Mouse (Mus musculus) hindbrain, embryonic 13.5 days (tissue): ENCODE results near the gene C87499. TPM values are rescaled to one million over a fixed set of nuclear protein-coding genes. Genes with fewer than 3 reads are reported as not detected.

Source experiments
- ATAC-seq: fragments of 200-750 bp; cut with Nextera tagmentation; 2 replicates; pipeline ENCODE4 v1.8.0; 2017; ENCODE audit warnings: moderate TSS enrichment; ENCODE audit not compliant: low FRiP score
- H3K27ac ChIP-seq: fragments of 300-500 bp; sonication (generic); 2 replicates; pipeline ENCODE4 v1.5.1; 2015; ENCODE audit warnings: inconsistent platforms, mild to moderate bottlenecking, moderate library complexity
- H3K27me3 ChIP-seq: fragments of 300-500 bp; sonication (generic); 2 replicates; pipeline ENCODE4 v1.6.1; 2015; ENCODE audit warnings: mild to moderate bottlenecking, inconsistent platforms
- H3K36me3 ChIP-seq: fragments of 300-500 bp; sonication (generic); 2 replicates; pipeline ENCODE4 v1.6.1; 2015; ENCODE audit warnings: mild to moderate bottlenecking, inconsistent platforms
- H3K4me1 ChIP-seq: fragments of 300-500 bp; sonication (generic); replicated peaks from 2 replicates; pipeline ENCODE4 v1.6.1; 2015; ENCODE audit warnings: inconsistent platforms
- H3K4me2 ChIP-seq: fragments of 300-500 bp; sonication (generic); 2 replicates; pipeline ENCODE4 v1.6.1; 2015; ENCODE audit warnings: inconsistent platforms, mild to moderate bottlenecking, moderate library complexity
- H3K4me3 ChIP-seq: fragments of 300-500 bp; sonication (generic); 2 replicates; pipeline ENCODE4 v1.5.1; 2015; ENCODE audit warnings: mild to moderate bottlenecking, inconsistent platforms
- H3K9ac ChIP-seq: fragments of 300-500 bp; sonication (generic); 2 replicates; pipeline ENCODE4 v1.6.1; 2015; ENCODE audit warnings: mild to moderate bottlenecking, inconsistent platforms
- H3K9me3 ChIP-seq: fragments of 300-500 bp; sonication (generic); 2 replicates; pipeline ENCODE4 v1.6.1; 2016; ENCODE audit warnings: inconsistent platforms
- WGBS: fragments of 180-500 bp; shearing (Covaris S2); methylation state at CpG from one replicate; pipeline ENCODE4 v1.1.7; 2015; 5-methylcytosine and 5-hydroxymethylcytosine counted together
- polyA plus RNA-seq: library from polyadenylated mRNA; unstranded; fragments of >200 nt; fragmentation: Nextera tagmentation; extraction: Ambion mirVana; gene quantifications from 2 replicates; pipeline ENCODE4 v1.2.1, GENCODE M21; 2015

Gene C87499
- not detected in 2 replicates for polyA plus RNA-seq

GRCm38 (mm10) chr4:88634311-88634710 lies at the start of gene C87499:
Gene C87499, minus strand, starts transcription at chr4:88634411.
- no peak for ATAC-seq
- no peak within 1 kb of the TSS for H3K9ac ChIP-seq
- 96% methylated on average over 4 of the region's 4 CpGs for WGBS
- no peak within 1 kb of the TSS for H3K4me2 ChIP-seq
- no peak within 1 kb of the TSS for H3K4me3 ChIP-seq
- no peaks in the 10 kb centered on the region for H3K36me3 ChIP-seq
- no peaks in the 10 kb centered on the region for H3K9me3 ChIP-seq
- no peak within 1 kb of the TSS for H3K27ac ChIP-seq
- H3K4me1 ChIP-seq = no peaks in the 10 kb centered on the region
- no peaks in the 10 kb centered on the region for H3K27me3 ChIP-seq

GRCm38 (mm10) chr4:88683812-88684211 lies 49.6 kb upstream of the C87499 start, which contains the start of gene Ifna2:
Gene Ifna2, minus strand, starts transcription at chr4:88683912.
- WGBS = 82% methylated on average over 1 of the region's 1 CpGs
- H3K27me3 ChIP-seq = no peaks in the 10 kb centered on the region
- H3K36me3 ChIP-seq = no peaks in the 10 kb centered on the region
- no peak within 1 kb of the TSS for H3K4me3 ChIP-seq
- H3K27ac ChIP-seq = no peak within 1 kb of the TSS
- no peak within 1 kb of the TSS for H3K9ac ChIP-seq
- H3K4me2 ChIP-seq = no peak within 1 kb of the TSS
- no peaks in the 10 kb centered on the region for H3K4me1 ChIP-seq
- no peaks in the 10 kb centered on the region for H3K9me3 ChIP-seq
- ATAC-seq = no peak

- Histone ChIP-seq H3K9ac (no peak overlapping the region), H3K27me3 (no peaks in the 10 kb centered on the region), H3K27ac (no peak overlapping the region), H3K36me3 (no peaks in the 10 kb centered on the region), H3K9me3 (no peaks in the 10 kb centered on the region), H3K4me3 (no peak overlapping the region), H3K4me2 (no peak overlapping the region), H3K4me1 (no peaks in the 10 kb centered on the region)
- WGBS = 83% methylated on average over 3 of the region's 3 CpGs
- no peak for ATAC-seq
Observed at GRCm38 (mm10) chr4:88681353-88681752, 47.1 kb upstream of the C87499 start.

- H3K27ac ChIP-seq = no peak overlapping the region
- no peaks in the 10 kb centered on the region for H3K9me3 ChIP-seq
- no peaks in the 10 kb centered on the region for H3K4me1 ChIP-seq
- ATAC-seq = no peak
- H3K36me3 ChIP-seq = no peaks in the 10 kb centered on the region
- no peak overlapping the region for H3K4me3 ChIP-seq
- no peak overlapping the region for H3K9ac ChIP-seq
- H3K4me2 ChIP-seq = no peak overlapping the region
- no peaks in the 10 kb centered on the region for H3K27me3 ChIP-seq
- WGBS = 56% methylated on average over 8 of the region's 8 CpGs
Observed at GRCm38 (mm10) chr4:88680362-88680761, 46.2 kb upstream of the C87499 start.

- no peak for ATAC-seq
- no peaks in the 10 kb centered on the region for H3K4me1 ChIP-seq
- H3K4me3 ChIP-seq = no peak within 1 kb of the TSS
- H3K4me2 ChIP-seq = no peak within 1 kb of the TSS
- no peak within 1 kb of the TSS for H3K9ac ChIP-seq
- H3K9me3 ChIP-seq = no peaks in the 10 kb centered on the region
- H3K27ac ChIP-seq = no peak within 1 kb of the TSS
- H3K27me3 ChIP-seq = no peaks in the 10 kb centered on the region
- H3K36me3 ChIP-seq = no peaks in the 10 kb centered on the region
- WGBS = 83% methylated on average over 1 of the region's 1 CpGs
Observed at GRCm38 (mm10) chr4:88676824-88677223, 42.6 kb upstream of the C87499 start, which contains the start of gene Ifna16. Gene Ifna16, minus strand, starts transcription at chr4:88676924.

GRCm38 (mm10) chr4:88655461-88655860 lies 21.2 kb upstream of the C87499 start:
- Histone ChIP-seq H3K4me2 (no peak overlapping the region), H3K27ac (no peak overlapping the region), H3K9ac (no peak overlapping the region), H3K4me3 (no peak overlapping the region), H3K27me3 (no peaks in the 10 kb centered on the region), H3K36me3 (no peaks in the 10 kb centered on the region), H3K4me1 (no peaks in the 10 kb centered on the region), H3K9me3 (no peaks in the 10 kb centered on the region)
- WGBS = 64% methylated on average over 1 of the region's 1 CpGs
- ATAC-seq = no peak

- no peak overlapping the region for H3K4me3 ChIP-seq
- no peaks in the 10 kb centered on the region for H3K36me3 ChIP-seq
- H3K4me1 ChIP-seq = no peaks in the 10 kb centered on the region
- WGBS = 76% methylated on average over 3 of the region's 3 CpGs
- H3K27ac ChIP-seq = no peak overlapping the region
- H3K4me2 ChIP-seq = no peak overlapping the region
- H3K9ac ChIP-seq = no peak overlapping the region
- no peak for ATAC-seq
- no peaks in the 10 kb centered on the region for H3K9me3 ChIP-seq
- no peaks in the 10 kb centered on the region for H3K27me3 ChIP-seq
Observed at GRCm38 (mm10) chr4:88653644-88654043, 19.4 kb upstream of the C87499 start.

GRCm38 (mm10) chr4:88644359-88644758 lies 10.1 kb upstream of the C87499 start, which contains the start of gene Ifna13:
Gene Ifna13, minus strand, starts transcription at chr4:88644459.
- no peaks in the 10 kb centered on the region for H3K9me3 ChIP-seq
- no peak within 1 kb of the TSS for H3K4me2 ChIP-seq
- H3K27ac ChIP-seq = no peak within 1 kb of the TSS
- no peak within 1 kb of the TSS for H3K9ac ChIP-seq
- no peak within 1 kb of the TSS for H3K4me3 ChIP-seq
- H3K36me3 ChIP-seq = no peaks in the 10 kb centered on the region
- WGBS = 67% methylated on average over 2 of the region's 2 CpGs
- H3K27me3 ChIP-seq = no peaks in the 10 kb centered on the region
- no peaks in the 10 kb centered on the region for H3K4me1 ChIP-seq
- no peak for ATAC-seq

GRCm38 (mm10) chr4:88642526-88642925 lies 8.3 kb upstream of the C87499 start:
- Histone ChIP-seq H3K27ac (no peak overlapping the region), H3K27me3 (no peaks in the 10 kb centered on the region), H3K36me3 (no peaks in the 10 kb centered on the region), H3K9me3 (no peaks in the 10 kb centered on the region), H3K4me3 (no peak overlapping the region), H3K9ac (no peak overlapping the region), H3K4me2 (no peak overlapping the region), H3K4me1 (no peaks in the 10 kb centered on the region)
- 41% methylated on average over 2 of the region's 2 CpGs for WGBS
- ATAC-seq = no peak

- 19% methylated on average over 11 of the region's 11 CpGs for WGBS
- Histone ChIP-seq H3K4me3 (peak overlapping the region; percentile 28), H3K27me3 (no peaks in the 10 kb centered on the region)
Observed at GRCm38 (mm10) chr4:88641077-88641831, 7.0 kb upstream of the C87499 start.

GRCm38 (mm10) chr4:88640704-88641076 lies 6.5 kb upstream of the C87499 start:
- Histone ChIP-seq H3K9me3 (no peaks in the 10 kb centered on the region), H3K4me3 (peak overlapping the region; percentile 28), H3K27ac (no peak overlapping the region), H3K27me3 (no peaks in the 10 kb centered on the region), H3K36me3 (no peaks in the 10 kb centered on the region), H3K9ac (no peak overlapping the region), H3K4me1 (no peaks in the 10 kb centered on the region), H3K4me2 (peak overlapping the region; percentile 44)
- no peak for ATAC-seq
- 66% methylated on average over 8 of the region's 8 CpGs for WGBS

More at GRCm38 (mm10) chr4:88641077-88641831, 7.0 kb upstream of the C87499 start:
- H3K9me3 ChIP-seq = no peaks in the 10 kb centered on the region
- 0 out of 2 replicates have a peak overlapping the region, but pooled peaks have one; percentile 40 for H3K27ac ChIP-seq
- H3K4me2 ChIP-seq = peak overlapping the region; percentile 44
- no peaks in the 10 kb centered on the region for H3K36me3 ChIP-seq
- no peaks in the 10 kb centered on the region for H3K4me1 ChIP-seq
- no peak overlapping the region for H3K9ac ChIP-seq
- ATAC-seq = peak; percentile 96

GRCm38 (mm10) chr4:88603276-88603675 lies 30.9 kb downstream of the C87499 start, which contains the start of gene Ifna12:
Gene Ifna12, minus strand, starts transcription at chr4:88603376.
- H3K4me2 ChIP-seq = no peak within 1 kb of the TSS
- no peak for ATAC-seq
- no peaks in the 10 kb centered on the region for H3K9me3 ChIP-seq

GRCm38 (mm10) chr4:88592285-88592684 lies 41.9 kb downstream of the C87499 start, which contains the start of gene Ifna9:
Gene Ifna9, minus strand, starts transcription at chr4:88592385.
- Histone ChIP-seq H3K4me3 (no peak within 1 kb of the TSS), H3K36me3 (no peaks in the 10 kb centered on the region), H3K27me3 (no peaks in the 10 kb centered on the region), H3K27ac (no peak within 1 kb of the TSS), H3K9ac (no peak within 1 kb of the TSS), H3K4me1 (no peaks in the 10 kb centered on the region), H3K9me3 (no peaks in the 10 kb centered on the region), H3K4me2 (no peak within 1 kb of the TSS)
- ATAC-seq = no peak
- 91% methylated on average over 1 of the region's 1 CpGs for WGBS

More at GRCm38 (mm10) chr4:88603276-88603675, 30.9 kb downstream of the C87499 start, which contains the start of gene Ifna12:
- Histone ChIP-seq H3K27me3 (no peaks in the 10 kb centered on the region), H3K27ac (no peak within 1 kb of the TSS), H3K4me1 (no peaks in the 10 kb centered on the region), H3K9ac (no peak within 1 kb of the TSS), H3K36me3 (no peaks in the 10 kb centered on the region), H3K4me3 (no peak within 1 kb of the TSS)
